Mouse (Mus musculus): Measurements from ENCODE around the gene Fbxo46.

The Fbxo46 gene

DNA sequence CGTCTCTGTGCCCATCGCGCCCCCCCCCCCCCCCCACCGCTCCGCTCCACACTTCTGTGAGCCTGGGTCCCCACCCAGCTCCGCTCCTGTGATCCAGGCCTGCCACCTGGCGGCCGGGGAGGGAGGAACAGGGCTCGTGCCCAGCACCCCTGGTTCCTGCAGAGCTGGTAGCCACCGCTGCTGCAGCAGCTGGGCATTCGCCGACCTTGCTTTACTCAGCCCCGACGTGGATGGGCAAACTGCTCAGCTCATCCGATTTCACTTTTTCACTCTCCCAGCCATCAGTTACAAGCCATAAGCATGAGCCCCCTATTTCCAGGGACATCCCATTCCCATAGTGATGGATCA, 26.5 kb upstream of the Fbxo46 start:
- in situ Hi-C loops (cut with MseI, MboI), result no loop called here

GRCm38 (mm10) chr7:19093537-19094385, 25.9 kb upstream of the Fbxo46 start:
- in situ Hi-C loops (cut with MseI, MboI), result no loop called here

DNA sequence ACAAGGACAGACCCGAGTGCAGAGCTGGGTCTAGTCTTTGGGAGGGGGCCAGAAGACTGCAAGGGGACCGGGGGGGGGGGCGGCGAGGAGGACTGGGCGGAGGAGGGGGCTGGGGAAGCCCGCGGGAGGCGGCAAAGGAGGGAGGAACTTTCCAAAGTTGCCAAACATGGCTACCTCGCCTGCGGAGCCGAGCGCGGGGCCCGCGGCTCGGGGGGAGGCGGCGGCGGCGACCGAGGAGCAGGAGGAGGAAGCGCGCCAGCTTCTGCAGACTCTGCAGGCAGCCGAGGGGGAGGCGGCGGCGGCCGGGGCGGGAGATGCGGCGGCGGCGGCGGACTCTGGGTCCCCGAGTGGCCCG, 25.2 kb upstream of the Fbxo46 start, which contains the start of gene Six5:
Six5 (plus strand) TSS at position 124 of the 355 bp plus-strand sequence.
- in situ Hi-C loops (cut with MseI, MboI), result no loop called here

- in situ Hi-C loops (cut with MseI, MboI), result no loop called here
Measured at GRCm38 (mm10) chr7:19094826-19095750, 24.6 kb upstream of the Fbxo46 start.

DNA sequence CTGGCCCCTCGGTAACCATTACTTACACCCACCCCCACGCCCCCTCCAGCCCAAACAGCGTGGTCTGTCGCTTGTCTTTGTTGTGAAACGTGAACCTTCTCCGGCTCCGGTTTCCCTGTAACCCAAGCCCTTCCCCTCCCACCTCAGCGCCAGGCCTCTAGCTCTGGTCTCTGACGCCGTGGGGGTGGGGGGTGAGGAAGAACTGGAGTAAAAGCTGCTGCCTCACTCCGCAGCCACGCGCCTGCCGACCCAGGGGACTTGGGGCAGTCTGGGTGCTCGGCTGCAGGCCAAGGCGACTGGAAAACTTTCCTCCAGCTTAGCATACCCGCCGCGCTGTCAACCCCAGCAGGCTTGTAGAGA, 23.9 kb upstream of the Fbxo46 start:
- in situ Hi-C loops (cut with MseI, MboI), result no loop called here

- in situ Hi-C loops (cut with MseI, MboI), result no loop called here
Measured at GRCm38 (mm10) chr7:19096421-19096976, 23.2 kb upstream of the Fbxo46 start.

DNA sequence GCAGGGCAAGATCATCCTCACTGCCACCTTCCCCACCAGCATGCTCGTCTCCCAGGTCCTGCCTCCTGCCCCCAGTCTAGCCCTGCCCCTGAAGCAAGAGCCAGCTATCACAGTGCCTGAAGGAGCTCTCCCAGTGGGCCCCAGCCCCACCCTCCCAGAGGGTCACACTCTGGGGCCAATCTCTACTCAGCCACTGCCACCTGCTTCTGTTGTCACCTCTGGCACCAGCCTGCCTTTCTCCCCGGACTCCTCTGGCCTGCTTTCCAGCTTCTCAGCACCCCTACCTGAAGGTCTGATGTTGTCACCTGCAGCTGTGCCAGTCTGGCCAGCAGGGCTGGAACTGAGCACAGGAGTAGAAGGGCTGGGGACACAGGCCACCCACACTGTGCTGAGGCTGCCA, 22.4 kb upstream of the Fbxo46 start:
- in situ Hi-C loops (cut with MseI, MboI), result no loop called here

- in situ Hi-C loops (cut with MseI, MboI), result no loop called here
Measured at GRCm38 (mm10) chr7:19097863-19098262, 21.8 kb upstream of the Fbxo46 start.

DNA sequence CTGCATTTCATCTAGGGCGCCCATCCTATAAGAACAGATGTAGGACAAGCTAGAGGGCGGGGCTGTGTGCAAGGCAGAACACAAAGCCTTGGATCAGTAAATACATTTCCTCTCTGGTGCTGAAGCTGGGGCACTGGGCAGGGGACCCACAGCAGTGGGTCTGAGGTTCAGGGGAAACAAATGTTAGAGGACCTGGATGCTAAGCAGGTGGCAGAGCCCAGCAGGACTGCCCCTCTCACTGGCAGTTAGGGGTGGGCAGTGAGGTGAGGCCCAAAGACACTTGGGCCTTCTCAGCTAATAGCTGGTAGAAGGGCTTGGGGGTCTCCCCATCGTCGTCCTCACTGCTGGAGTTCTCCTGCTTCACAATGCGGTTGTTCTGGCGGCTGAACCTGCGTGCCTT, 20.8 kb upstream of the Fbxo46 start:
- in situ Hi-C loops (cut with MseI, MboI), result no loop called here

GRCm38 (mm10) chr7:19100290-19100689, 19.4 kb upstream of the Fbxo46 start:
- in situ Hi-C loops (cut with MseI, MboI), result no loop called here

GRCm38 (mm10) chr7:19103741-19104140, 15.9 kb upstream of the Fbxo46 start:
- in situ Hi-C loops (cut with MseI, MboI), result no loop called here

GRCm38 (mm10) chr7:19104486-19104885, 15.2 kb upstream of the Fbxo46 start:
- in situ Hi-C loops (cut with MseI, MboI), result no loop called here

GRCm38 (mm10) chr7:19107436-19107835, 12.2 kb upstream of the Fbxo46 start:
- in situ Hi-C loops (cut with MseI, MboI), result no loop called here

DNA sequence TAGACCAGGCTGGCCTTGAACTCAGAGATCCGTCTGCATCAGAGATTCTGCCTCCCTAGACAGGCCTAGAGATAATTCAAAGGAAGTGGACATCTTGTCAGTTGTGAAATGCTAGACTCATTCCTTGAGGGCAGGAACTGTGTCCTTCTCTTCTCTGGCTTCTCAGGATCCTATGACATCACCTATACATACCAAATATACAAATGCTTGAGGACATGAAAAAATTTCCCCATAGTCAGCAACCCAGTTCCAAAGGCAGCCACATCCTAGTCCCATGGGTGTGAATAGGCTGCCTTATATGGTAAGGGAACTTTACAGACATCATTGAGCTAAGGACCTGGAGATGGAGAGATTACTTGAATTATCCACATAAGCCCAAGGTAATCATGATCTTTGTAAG, 10.1 kb upstream of the Fbxo46 start:
- in situ Hi-C loops (cut with MseI, MboI), result no loop called here

DNA sequence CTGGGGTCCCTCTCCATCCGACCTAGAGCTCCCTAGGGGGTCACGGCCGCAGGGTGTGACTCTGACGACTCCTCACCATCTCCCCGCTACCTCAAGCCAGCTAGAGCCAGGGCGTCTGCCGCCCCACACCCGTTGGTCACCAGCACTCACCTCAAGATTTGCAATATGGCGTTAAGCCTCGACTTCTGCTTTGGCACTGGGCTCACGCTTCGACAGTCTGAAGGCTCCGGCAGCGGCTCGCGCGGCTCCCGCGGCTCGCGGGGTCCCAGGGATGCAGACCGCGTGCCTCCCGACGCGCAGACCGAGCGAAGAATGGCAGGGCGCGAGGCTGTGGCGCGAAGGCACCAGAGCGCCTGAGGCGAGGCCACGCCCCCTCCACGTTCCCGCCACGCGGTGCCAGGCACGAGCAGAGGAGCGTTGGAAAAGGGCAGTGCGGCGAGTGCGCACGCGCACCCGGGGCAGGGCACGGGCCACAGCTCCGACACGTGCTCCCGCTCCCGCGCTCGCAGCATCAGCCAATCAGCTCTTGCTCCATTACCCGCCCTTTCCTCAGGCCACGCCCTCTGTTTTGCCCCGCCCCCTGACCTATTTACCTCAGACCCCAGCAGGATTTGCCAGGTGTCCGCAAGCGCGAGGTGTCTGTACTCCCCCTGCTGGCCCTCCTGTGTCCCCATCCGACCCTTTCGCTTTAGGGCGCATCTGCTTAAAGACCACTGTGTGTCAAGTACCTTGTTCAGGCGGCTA, 1.5 kb upstream of the Fbxo46 start, which contains the start of gene Gm4969:
Gm4969 (minus strand) TSS at position 341 of the 744 bp plus-strand sequence.
- in situ Hi-C loops (cut with MseI, MboI), result no loop called here

DNA sequence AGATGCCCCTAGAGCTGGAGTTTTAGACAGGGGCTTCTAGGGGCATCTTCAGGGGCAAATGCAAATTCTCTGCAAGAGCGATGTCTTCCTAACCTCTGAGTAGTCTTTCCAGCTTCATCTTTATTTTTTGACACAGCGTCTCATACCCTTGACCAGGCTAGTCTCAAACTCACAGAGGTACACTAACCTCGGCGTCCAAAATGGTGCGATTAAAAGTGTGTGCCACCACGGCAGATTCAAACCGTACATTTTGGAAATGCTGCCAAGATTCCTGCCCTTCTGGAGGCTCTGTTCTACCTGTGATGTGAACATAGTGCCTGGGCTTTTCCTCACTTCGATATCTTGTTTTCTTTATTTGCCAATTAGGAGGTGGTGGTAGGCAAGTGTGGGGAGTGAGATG, 576 bp upstream of the Fbxo46 start:
- in situ Hi-C loops (cut with MseI, MboI), result no loop called here

DNA sequence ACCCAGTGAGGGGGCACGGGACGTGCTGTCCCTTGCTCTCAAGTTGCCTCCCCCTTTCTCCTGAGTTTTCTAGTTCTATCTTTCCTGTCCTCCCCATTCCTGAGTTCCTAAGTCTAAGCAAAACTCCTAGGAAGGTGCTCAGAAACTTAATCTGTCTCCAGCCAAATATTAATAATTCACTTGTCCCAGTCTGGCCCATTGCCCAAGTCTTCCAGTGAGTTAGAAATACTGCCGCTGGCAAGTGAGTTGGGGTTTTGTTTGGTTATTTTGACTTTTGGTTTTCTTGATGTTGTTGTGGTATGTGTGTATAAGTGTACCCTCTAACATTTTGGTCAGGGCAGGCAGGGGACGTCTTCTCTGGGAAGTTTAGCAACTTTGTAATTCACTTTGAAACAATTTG, 2.0 kb downstream of the Fbxo46 start:
- in situ Hi-C loops (cut with MseI, MboI), result no loop called here

- in situ Hi-C loops (cut with MseI, MboI), result no loop called here
Measured at GRCm38 (mm10) chr7:19124713-19125112, 5.1 kb downstream of the Fbxo46 start.

- in situ Hi-C loops (cut with MseI, MboI), result no loop called here
Measured at GRCm38 (mm10) chr7:19127744-19128143, 8.1 kb downstream of the Fbxo46 start.

GRCm38 (mm10) chr7:19129396-19129795, 9.7 kb downstream of the Fbxo46 start:
- in situ Hi-C loops (cut with MseI, MboI), result no loop called here

DNA sequence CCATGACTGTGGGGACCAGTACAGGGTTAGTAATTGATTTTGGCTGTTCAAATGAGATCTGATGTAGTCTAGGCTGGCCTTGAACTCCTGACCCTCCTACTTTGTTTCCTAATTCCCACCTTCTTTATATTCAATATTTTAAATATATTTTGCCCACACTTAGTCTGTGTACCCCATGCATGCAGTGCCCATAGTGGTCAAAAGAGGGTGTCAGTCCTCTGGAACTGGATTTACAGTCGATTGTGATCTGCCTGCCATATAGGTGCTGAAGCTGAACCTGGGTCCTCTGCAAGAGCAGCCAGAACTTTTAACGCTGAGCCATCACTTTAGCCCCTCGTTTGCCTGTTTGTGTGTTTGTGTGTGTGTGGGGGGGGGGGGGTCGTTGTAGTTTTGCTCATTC, 11.0 kb downstream of the Fbxo46 start:
- in situ Hi-C loops (cut with MseI, MboI), result no loop called here

All from mouse trophoblast stem cell (cell line).